Mouse (Mus musculus): ENCODE data around the gene Rnf208.

- TF ChIP-seq POLR2A (IDR thresholded peaks at IDR 0.05; ENCODE audit: control insufficient read depth, low read depth, low read length) (0 out of 2 replicates have a peak, but pooled peaks have one; percentile 2), CTCF (IDR thresholded peaks at IDR 0.05; ENCODE audit: control insufficient read depth, insufficient read depth, insufficient replicate concordance, low read depth, low read length) (no peak)
Measured at GRCm38 (mm10) chr2:25290101-25290815, 48.2 kb downstream of the Rnf208 start.

Data from testis, adult 2 months (tissue).